Mouse (Mus musculus) kidney, postnatal 36 days (tissue): Measurements from ENCODE around the gene Olfr1058.
"Not testable (repeated sequence)": the region's sequence is repeated elsewhere in the genome, so short reads cannot be mapped to it uniquely, and the experiment has no call there.

ENCODE experiments used
- DNase-seq, 2 experiments: peaks; one replicate each; pipeline ENCODE4 v3.0.0; 2021 to 2022; ENCODE audit warnings: mixed read lengths in 2 of 2

The Olfr1058 gene

DNA sequence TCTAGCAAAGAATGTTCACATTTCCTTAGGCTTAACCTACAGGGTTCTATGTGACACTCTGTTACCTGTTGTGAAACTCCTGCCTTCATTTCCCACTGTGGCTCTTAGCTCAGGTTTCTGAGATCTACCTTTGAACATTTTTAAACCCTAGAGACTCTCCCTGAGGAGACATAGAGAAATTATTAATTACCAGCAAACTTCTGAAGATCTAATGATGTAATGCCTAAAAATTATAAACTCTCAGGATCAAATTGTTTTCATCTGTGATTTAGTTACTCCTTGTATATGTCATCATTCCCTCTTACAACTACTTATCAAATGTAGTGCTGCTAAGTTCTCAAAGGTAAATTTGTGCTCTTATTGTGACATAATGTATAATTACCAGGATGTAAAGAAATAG lies at the start of gene Olfr1058:
Gene Olfr1058, minus strand, starts transcription at position 101 of the 400 bp plus-strand sequence.
- not testable (repeated sequence) for DNase-seq

DNA sequence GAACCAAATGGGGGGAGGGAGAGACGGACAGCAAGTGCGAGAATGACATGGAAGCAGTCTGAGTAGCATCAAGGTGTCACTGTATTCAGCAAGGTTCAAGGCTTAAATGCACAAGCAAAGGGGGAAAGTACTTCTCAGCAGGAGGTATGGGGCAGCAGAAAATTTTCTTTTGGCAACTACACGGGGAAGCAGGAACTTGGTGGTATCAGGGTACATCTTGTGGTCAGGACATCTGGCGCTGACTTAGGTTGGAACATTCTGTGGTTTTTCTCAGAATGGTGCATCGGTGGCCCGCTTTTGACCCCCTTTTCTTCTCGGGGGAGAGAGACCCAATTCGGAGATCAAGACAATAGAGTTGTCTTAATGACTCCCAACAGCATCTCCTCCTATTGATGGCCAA lies 40.1 kb upstream of the Olfr1058 start:
- not testable (repeated sequence) for DNase-seq

DNA sequence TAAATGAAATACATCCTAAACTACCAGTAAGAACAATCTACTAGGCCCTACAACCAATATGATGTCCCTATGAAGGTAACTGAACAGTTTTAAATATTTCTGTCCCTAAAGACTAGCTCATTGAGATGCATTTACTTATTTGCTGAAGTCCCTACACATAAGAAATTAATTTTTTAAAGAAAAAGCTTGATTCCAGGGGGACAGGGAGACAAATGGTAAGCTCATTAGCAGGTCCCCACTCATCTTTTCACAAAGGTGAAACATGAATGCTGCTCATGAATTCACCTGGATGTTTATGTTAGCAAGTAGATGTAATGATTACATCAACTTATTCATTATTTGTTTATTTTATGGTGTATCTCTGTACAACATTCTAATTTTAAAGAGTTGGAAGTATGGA lies 38.3 kb upstream of the Olfr1058 start, which contains the start of gene Olfr1062:
Gene Olfr1062, minus strand, starts transcription at position 101 of the 400 bp plus-strand sequence.
- DNase-seq: not testable (repeated sequence)

DNA sequence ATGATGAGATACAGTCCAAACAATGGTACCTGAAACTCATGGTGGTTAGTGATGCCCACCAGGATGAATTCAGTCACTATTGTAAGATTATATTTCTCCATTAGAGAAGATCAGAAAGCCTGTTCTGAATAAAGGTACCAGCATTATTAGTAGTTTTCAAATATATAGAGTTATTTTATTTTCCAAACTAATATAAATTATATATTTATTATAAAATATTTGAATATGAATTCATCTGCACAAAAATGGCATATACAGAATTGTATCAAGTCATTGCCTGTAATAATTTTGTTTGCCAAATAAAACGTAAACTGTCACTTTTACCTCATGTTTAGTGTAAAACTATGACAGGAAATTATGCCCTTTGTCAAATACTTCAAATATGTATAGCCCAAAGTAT lies 25.6 kb upstream of the Olfr1058 start, which contains the start of gene Olfr1061:
Gene Olfr1061, minus strand, starts transcription at position 101 of the 400 bp plus-strand sequence.
- no peak for DNase-seq

DNA sequence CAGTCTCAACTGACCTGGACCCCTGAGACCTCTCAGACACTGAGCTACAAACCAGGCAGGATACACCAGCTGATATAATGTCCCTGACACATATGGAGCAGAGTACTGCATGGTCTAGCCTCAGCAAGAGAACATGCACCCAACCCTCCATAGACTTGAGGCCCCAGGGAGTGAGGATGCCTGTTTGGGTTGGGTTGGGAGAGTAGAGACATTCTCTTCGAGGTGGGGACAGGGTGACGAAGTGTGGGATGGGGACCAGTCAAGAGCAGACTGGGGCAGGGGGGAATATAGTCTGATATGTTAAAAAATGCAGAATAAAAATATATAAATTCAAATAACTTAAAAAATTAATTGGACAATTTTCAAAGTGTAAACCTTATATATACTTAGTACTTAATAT lies 6.8 kb upstream of the Olfr1058 start:
- DNase-seq: no peak

DNA sequence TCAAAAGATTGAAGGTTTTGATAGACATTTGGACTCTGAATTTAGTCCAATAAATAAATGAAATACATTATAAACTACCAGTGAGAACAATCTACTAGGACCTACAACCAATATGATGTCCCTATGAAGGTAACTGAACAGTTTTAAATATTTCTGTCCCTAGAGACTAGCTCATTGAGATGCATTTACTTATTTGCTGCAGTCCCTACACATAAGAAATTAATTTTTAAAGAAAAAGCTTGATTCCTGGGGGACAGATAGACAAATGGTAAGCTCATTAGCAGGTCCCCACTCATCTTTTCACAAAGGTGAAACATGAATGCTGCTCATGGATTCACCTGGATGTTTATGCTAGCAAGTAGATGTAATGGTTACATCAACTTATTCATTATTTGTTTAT lies 10.1 kb downstream of the Olfr1058 start, which contains the start of gene Olfr1057:
Gene Olfr1057, minus strand, starts transcription at position 101 of the 400 bp plus-strand sequence.
- no peak for DNase-seq

DNA sequence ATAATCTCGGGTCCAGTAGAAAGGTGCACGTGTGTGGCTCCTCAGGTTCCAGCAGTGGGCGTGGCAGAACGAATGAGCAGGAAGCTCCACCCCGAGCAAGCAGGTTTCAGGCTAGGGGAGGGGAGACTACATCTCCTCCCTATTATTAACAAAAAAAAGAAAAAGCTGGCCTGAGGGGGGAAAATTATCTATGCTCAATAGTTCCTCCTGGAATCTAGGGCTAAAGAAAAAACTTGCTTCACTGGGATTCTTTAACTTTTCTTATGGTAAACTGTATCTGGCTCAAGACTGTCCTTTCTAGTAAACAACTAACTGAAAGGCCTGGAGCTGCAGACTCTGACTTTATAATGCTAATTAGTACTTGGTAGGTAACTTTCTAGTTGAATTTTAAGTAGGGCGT lies 22.0 kb downstream of the Olfr1058 start:
- not testable (repeated sequence) for DNase-seq

DNA sequence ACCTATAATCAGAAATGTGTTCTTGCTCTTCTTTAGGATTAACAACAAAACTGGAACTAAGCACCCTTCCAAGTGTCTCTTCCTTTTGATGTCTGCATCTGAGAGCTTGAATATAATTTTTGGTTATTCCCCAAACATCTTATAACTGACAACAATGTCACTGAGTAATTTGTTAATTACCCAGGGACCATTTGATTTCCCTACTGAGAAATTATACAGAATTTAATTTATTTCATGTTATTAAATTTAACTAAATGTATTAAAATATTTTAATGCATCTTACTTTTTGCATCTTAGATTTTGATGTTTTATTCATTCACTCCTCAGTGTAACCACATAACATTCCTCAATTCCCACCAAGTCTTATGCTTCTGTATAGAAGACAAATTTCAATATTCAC lies 26.0 kb downstream of the Olfr1058 start, which contains the start of gene Olfr1056:
Gene Olfr1056, minus strand, starts transcription at position 101 of the 400 bp plus-strand sequence.
- no peak for DNase-seq

DNA sequence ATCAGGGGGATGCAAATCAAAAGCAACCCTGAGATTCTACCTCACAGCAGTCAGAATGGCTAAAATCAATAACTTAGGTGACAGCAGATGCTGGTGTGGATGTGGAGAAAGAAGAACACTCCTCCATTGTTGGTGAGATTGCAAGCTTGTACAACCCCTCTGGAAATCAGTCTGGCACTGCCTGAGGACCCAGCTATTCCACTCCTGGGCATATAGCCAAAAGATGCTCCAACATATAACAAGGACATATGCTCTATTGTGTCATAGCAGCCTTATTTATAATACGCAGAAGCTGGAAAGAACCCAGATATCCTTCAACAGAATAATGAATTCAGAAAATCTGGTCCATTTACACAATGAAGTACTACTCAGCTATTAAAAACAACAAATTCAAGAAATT lies 36.6 kb downstream of the Olfr1058 start:
- DNase-seq: not testable (repeated sequence)

DNA sequence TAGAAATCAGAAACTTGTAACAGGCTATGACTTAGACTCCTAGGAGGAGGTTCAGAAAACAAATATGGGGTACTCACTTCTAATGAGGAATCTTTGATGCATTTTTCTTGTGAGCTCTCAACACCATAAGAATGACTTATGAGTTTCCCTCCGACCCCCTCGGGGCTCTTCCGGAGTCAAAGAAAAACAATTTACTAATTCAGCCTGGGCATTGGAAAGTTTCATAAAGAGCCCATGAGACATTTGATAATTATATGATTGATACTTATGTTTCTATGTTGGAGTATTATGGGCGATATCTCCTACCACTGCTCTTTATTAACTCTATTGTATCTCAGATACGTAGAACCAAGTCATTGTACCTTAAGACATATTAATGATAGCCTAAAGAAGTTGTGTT lies 38.2 kb downstream of the Olfr1058 start, which contains the start of gene Olfr1055:
Gene Olfr1055, minus strand, starts transcription at position 101 of the 400 bp plus-strand sequence.
- DNase-seq: no peak

DNA sequence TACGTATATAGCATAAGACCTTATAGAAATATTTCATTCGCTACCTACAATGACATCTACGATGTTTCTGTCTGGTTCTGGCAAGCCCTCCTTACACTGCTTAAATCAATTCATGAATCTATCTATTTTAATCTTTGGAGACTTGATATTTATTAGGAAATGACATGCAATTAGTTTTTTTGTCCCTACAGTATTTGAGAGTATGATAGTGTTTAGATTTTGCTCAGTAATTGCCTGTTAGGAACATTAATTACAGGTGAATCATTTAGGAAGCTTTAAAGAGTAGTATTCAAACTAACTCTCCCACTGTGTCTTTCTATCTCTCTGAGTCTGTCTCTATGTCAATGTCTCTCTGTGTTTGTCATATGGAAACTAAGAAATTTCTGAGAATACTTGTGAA lies 53.0 kb downstream of the Olfr1058 start, which contains the start of gene Olfr1054:
Gene Olfr1054, minus strand, starts transcription at position 101 of the 400 bp plus-strand sequence.
- no peak for DNase-seq
